Comparison of ENCODE assay signal across 7 mouse cellular contexts in the genomic region with DNA sequence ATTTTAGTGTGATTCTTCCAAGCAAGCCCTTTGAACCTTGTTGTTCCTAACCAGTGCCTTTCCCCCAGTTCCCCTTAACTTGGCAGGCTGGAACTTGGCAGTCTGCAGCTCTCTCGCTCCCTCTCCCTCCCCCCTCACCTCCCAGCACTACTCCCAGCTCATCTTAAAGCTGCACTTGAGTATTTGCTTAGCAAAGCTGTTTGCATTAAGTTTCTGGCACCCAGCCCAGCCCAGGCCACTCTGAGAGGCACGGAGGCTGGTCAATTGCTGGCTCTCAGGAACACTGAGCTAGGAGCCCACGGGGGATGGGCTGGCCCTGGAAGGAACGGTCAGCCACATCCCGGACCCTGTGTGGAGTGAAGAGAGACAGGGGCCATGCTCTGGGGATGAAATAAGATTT.
DNase-seq lines count a peak whose midpoint lies in the region; ATAC-seq lines count a peak whose summit lies in the region.

No protein-coding gene starts in this region.

- WGBS in forebrain, embryonic 14.5 days = 17% methylated on average over 5 of the region's 5 CpGs
- WGBS in intestine, embryonic 15.5 days = 9% methylated on average over 5 of the region's 5 CpGs
- 54% methylated on average over 5 of the region's 5 CpGs for WGBS in liver, embryonic 13.5 days (ENCODE audit: insufficient replicate concordance)
- WGBS in neural tube, embryonic 15.5 days = 31% methylated on average over 5 of the region's 5 CpGs

- no peak overlapping the region for H3K4me3 ChIP-seq in forebrain, embryonic 14.5 days (ENCODE audit: low read depth, low read length)
- H3K4me3 ChIP-seq in intestine, embryonic 15.5 days (replicated peaks) = no peak overlapping the region
- no peak overlapping the region for H3K4me3 ChIP-seq in liver, embryonic 13.5 days (replicated peaks)
- no peak overlapping the region for H3K4me3 ChIP-seq in neural tube, embryonic 15.5 days (replicated peaks)

- ATAC-seq in forebrain, embryonic 14.5 days = peak; percentile 87
- ATAC-seq in intestine, embryonic 15.5 days = peak; percentile 81
- 0 out of 2 replicates have a peak, but pooled peaks have one; percentile 50 for ATAC-seq in liver, embryonic 13.5 days (ENCODE audit: low read depth)
- ATAC-seq in neural tube, embryonic 15.5 days (ENCODE audit: low FRiP score) = peak; percentile 62

- DNase-seq in MN1 (ENCODE audit: low spot score) = peak; percentile 89
- peak; percentile 97 for DNase-seq in adipocyte (ENCODE audit: low spot score)
- peak; percentile 91 for DNase-seq in forebrain, embryonic 14.5 days (ENCODE audit: low spot score)
- no peak for DNase-seq in liver, embryonic 13.5 days
- no peak for DNase-seq in thymus, adult 18-20 months

- no peak overlapping the region for H3K9ac ChIP-seq in forebrain, embryonic 14.5 days (ENCODE audit: low read length)
- H3K9ac ChIP-seq in intestine, embryonic 15.5 days = no peak overlapping the region
- H3K9ac ChIP-seq in liver, embryonic 13.5 days = no peak overlapping the region
- H3K9ac ChIP-seq in neural tube, embryonic 15.5 days (replicated peaks) = no peak overlapping the region

- H3K27me3 ChIP-seq in forebrain, embryonic 14.5 days (replicated peaks; ENCODE audit: control insufficient read depth, insufficient read depth, low read length) = no peaks in the 10 kb centered on the region
- no peaks in the 10 kb centered on the region for H3K27me3 ChIP-seq in intestine, embryonic 15.5 days (replicated peaks)
- no peaks in the 10 kb centered on the region for H3K27me3 ChIP-seq in liver, embryonic 13.5 days
- no peaks in the 10 kb centered on the region for H3K27me3 ChIP-seq in neural tube, embryonic 15.5 days (replicated peaks)

- peaks cover 15% of the 10 kb centered on the region; the same call in 1 of the 2 replicates for H3K36me3 ChIP-seq in forebrain, embryonic 14.5 days (ENCODE audit: control insufficient read depth, insufficient read depth, low read length)
- no peaks in the 10 kb centered on the region for H3K36me3 ChIP-seq in intestine, embryonic 15.5 days
- H3K36me3 ChIP-seq in liver, embryonic 13.5 days = no peaks in the 10 kb centered on the region
- peaks cover 13% of the 10 kb centered on the region; the same call in 1 of the 2 replicates for H3K36me3 ChIP-seq in neural tube, embryonic 15.5 days

- H3K9me3 ChIP-seq in forebrain, embryonic 14.5 days (replicated peaks; ENCODE audit: control insufficient read depth, low read length) = no peaks in the 10 kb centered on the region
- H3K9me3 ChIP-seq in intestine, embryonic 15.5 days = no peaks in the 10 kb centered on the region
- H3K9me3 ChIP-seq in liver, embryonic 13.5 days (replicated peaks) = no peaks in the 10 kb centered on the region
- no peaks in the 10 kb centered on the region for H3K9me3 ChIP-seq in neural tube, embryonic 15.5 days (replicated peaks)

- H3K4me1 ChIP-seq in forebrain, embryonic 14.5 days (ENCODE audit: control insufficient read depth, insufficient read depth, low read length) = peaks cover 9% of the 10 kb centered on the region
- H3K4me1 ChIP-seq in intestine, embryonic 15.5 days (replicated peaks) = peaks cover 14% of the 10 kb centered on the region
- peaks cover 30% of the 10 kb centered on the region for H3K4me1 ChIP-seq in liver, embryonic 13.5 days (replicated peaks)
- H3K4me1 ChIP-seq in neural tube, embryonic 15.5 days = peaks cover 22% of the 10 kb centered on the region

- H3K27ac ChIP-seq in forebrain, embryonic 14.5 days (ENCODE audit: low read depth, low read length) = peak overlapping the region; percentile 65
- peak overlapping the region; percentile 41; the same call in 1 of the 2 replicates for H3K27ac ChIP-seq in intestine, embryonic 15.5 days
- no peak overlapping the region for H3K27ac ChIP-seq in liver, embryonic 13.5 days
- H3K27ac ChIP-seq in neural tube, embryonic 15.5 days (replicated peaks) = peak overlapping the region; percentile 58

- no peak overlapping the region for H3K4me2 ChIP-seq in forebrain, embryonic 14.5 days (ENCODE audit: low read length)
- 0 out of 2 replicates have a peak overlapping the region, but pooled peaks have one; percentile 1 for H3K4me2 ChIP-seq in intestine, embryonic 15.5 days (replicated peaks)
- H3K4me2 ChIP-seq in liver, embryonic 13.5 days = no peak overlapping the region
- no peak overlapping the region for H3K4me2 ChIP-seq in neural tube, embryonic 15.5 days

Comparison
In these comparisons a context has a peak if more than half of its experiments do, and no peak if none do; other contexts are left out.
1. DNase-seq: peak in MN1 (single experiment), adipocyte (single experiment) and forebrain, embryonic 14.5 days (single experiment); none in liver, embryonic 13.5 days (single experiment) and thymus, adult 18-20 months (0 of 2).
2. Peak in every context shown above with its lines, with median percentiles within 50 percentile points of each other: ATAC-seq.